Mouse (Mus musculus) left cerebral cortex, postnatal 25 days (tissue): ENCODE measurements around the gene Klc4. TPM values are rescaled to one million over a fixed set of nuclear protein-coding genes. Genes with fewer than 3 reads are reported as not detected.
A peak's percentile ranks its signal among the peaks of the same experiment; 100 is the strongest.

Experiments
- DNase-seq, 2 experiments: peaks; one replicate each; pipeline ENCODE4 v3.0.0; 2022; ENCODE audit warnings: low spot score in 2 of 2, mixed read lengths in 1 of 2
- intact Hi-C: fragments of 180-260 bp; cut with DNase I; formaldehyde crosslinking; loops from one replicate; pipeline ENCODE4 v1.15.1; 2025
- total RNA-seq, 2 experiments: library from RNA; stranded (reverse); gene quantifications; 2 replicates each; pipeline ENCODE4 v1.2.3; 2021

Gene Klc4
- total RNA-seq = 10 to 100 TPM; 17.8 to 20.4 TPM

- DNase-seq = peak; percentile 99 to 100
- intact Hi-C loops = loop anchor here (5.0 kb wide), 2 partner anchors 67 to 98 kb away; partner anchors contain the start of genes Cul9 and Pex6
These were observed at the start of gene Klc4, which contains the start of gene Mrpl2 for GRCm38 (mm10) chr17:46645561-46646321. Gene Klc4 (minus strand): TSS chr17:46646022. Gene Mrpl2 (plus strand): TSS chr17:46646229.

DNA sequence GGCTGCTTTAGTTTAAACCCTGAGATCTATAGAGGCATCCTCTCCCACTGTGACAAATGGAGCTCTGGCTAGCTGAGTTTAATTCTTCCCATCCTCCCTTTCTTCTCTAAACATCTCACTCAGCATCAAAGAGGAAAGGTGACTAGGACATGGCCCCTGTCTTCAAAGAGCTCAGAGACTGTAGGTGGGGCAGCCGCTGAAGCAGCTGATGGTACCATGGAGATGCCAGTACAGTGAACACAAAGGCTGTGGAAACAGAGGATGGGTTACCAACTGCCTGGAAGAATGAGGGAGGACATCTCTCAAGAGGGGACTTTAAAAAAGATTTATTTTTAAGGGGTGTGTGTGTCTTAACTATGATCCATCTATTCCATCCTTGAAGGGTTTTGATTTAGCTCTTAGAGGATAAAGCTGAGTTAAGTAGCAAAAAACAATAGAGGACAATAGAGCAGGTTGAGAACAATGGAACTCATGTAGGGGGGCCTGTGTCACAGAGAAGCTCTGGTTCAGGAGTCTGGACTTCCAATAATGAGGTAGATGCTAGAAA, 48.8 kb upstream of the Klc4 start:
- no peak for DNase-seq
- intact Hi-C loops = no loop called here

DNA sequence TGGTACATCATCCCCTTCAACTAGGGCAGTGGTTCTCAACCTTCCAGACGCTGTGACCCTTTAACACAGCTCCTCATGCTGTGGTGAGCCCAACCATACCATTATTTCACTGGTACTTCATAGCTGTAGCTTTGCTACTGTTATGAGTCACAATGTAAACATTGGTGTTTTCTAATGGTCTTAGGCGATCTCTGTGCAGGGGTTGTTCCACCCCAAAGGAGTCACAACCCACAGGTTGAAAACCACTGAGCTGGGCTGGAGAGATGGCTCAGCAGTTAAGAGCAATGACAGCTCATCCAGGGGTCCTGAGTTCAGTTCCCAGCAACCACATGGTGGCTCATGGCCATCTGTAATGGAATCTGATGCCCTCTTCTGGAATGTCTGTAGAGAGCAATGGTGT, 45.6 kb upstream of the Klc4 start:
- intact Hi-C loops = no loop called here

GRCm38 (mm10) chr17:46690665-46691064, 44.8 kb upstream of the Klc4 start:
- DNase-seq = no peak
- intact Hi-C loops = no loop called here

More for the DNA sequence above, 45.6 kb upstream of the Klc4 start:
- no peak for DNase-seq

DNA sequence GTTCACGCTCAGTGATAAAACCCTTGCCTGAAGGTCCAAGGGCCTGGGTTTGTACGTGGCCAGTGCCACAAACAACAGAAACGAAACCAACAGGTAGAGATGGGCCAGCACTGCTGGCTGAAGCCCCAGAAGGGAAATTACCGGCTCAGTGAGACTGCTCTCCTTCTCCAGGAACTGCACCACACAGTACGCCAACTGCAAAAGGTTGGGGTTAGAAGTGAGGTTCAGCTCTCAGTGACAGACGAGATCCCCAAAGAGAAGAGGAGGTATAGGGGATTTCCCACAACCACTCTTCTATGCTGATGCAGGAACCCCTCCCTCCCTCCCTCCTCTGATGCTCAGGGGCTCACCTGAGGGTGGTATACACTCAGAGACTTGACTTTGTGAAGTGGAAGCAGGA, 40.1 kb upstream of the Klc4 start:
- intact Hi-C loops = no loop called here
- no peak for DNase-seq

DNA sequence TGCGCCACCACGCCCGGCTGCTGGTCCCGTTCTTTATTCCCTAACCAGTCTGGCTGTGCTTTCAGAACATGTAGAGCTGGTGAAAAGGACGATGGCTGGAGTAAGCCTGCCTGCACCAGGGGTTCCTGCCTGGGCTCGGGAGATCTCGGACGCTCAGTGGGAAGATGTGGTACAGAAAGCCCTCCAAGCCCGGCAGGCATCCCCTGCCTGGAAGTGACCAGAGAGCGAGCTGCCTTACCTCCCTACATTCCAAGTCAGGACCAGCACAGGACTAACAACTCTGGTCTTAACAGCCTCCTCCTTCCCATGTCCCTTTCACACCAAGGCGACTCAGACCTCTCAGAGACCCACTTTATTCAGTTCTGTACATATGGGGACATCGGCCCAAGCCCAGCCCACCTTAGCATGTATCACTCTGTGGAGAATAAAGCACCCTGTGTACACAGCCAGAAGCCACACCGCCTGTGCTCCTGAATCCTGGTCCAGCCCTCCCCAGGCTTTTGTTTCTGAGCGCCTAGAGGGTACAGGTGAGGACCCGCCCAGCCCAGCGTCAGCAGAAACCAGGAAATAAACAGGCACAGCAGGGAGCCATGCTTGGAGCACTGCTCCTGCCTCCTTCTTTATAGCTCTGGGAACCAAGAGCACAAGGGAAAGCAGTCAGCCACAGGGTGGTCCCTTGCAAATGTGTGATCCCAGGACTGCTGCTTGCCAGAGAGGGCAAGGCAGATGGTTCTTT, 37.0 kb upstream of the Klc4 start:
- DNase-seq = peak in 1 of 2 experiments; percentile 14
- intact Hi-C loops = no loop called here

DNA sequence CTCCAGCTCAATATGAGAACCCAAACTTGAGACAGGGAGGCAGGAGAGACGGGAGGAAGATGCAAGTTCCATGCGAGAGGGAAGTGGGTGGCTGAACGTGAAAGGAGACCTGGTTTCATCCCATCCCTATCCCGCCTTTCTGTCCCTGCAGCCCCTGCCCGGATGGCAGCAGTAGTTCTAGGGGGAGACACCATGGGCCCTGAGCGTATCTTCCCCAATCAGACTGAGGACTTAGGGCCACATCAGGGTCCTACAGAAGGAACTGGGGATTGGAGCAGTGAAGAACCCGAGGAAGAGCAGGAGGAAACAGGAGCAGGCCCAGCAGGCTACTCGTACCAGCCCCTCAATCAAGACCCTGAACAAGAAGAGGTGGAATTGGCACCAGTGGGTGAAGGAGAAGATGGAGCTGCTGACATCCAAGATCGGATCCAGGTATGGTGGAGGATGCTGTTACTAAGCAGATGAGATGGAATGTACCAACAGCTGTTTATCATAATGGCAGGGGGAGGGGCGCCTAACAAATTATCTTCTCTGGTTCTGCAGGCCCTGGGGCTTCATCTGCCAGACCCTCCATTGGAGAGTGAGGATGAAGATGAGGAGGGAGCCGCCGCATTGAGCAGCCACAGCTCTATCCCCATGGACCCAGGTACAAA, 35.8 kb upstream of the Klc4 start:
- intact Hi-C loops = loop anchor here (2.0 kb wide), 1 partner anchor 23 kb away; the partner anchor contains the start of gene Ppp2r5d
- peak in 1 of 2 experiments; percentile 13 for DNase-seq

- intact Hi-C loops = loop anchor here (2.0 kb wide), 1 partner anchor 24 kb away; the partner anchor contains the start of gene Ppp2r5d
- peak; percentile 94 to 99 for DNase-seq
These were observed 35.0 kb upstream of the Klc4 start, which contains the start of gene Klhdc3 for GRCm38 (mm10) chr17:46680760-46681373. Gene Klhdc3 (minus strand): TSS chr17:46680914.

- intact Hi-C loops = loop anchor here (2.0 kb wide), 1 partner anchor 25 kb away; the partner anchor contains the start of gene Ppp2r5d
These were observed 34.3 kb upstream of the Klc4 start for GRCm38 (mm10) chr17:46679843-46680759.

GRCm38 (mm10) chr17:46678911-46679310, 33.1 kb upstream of the Klc4 start:
- intact Hi-C loops = no loop called here
- DNase-seq = no peak

More at GRCm38 (mm10) chr17:46679843-46680759, 34.3 kb upstream of the Klc4 start:
- DNase-seq = peak in 1 of 2 experiments; percentile 37

- no peak for DNase-seq
- intact Hi-C loops = no loop called here
These were observed 32.6 kb upstream of the Klc4 start, which contains the start of gene Mea1 for GRCm38 (mm10) chr17:46678416-46678815. Gene Mea1 (plus strand): TSS chr17:46678793.

DNA sequence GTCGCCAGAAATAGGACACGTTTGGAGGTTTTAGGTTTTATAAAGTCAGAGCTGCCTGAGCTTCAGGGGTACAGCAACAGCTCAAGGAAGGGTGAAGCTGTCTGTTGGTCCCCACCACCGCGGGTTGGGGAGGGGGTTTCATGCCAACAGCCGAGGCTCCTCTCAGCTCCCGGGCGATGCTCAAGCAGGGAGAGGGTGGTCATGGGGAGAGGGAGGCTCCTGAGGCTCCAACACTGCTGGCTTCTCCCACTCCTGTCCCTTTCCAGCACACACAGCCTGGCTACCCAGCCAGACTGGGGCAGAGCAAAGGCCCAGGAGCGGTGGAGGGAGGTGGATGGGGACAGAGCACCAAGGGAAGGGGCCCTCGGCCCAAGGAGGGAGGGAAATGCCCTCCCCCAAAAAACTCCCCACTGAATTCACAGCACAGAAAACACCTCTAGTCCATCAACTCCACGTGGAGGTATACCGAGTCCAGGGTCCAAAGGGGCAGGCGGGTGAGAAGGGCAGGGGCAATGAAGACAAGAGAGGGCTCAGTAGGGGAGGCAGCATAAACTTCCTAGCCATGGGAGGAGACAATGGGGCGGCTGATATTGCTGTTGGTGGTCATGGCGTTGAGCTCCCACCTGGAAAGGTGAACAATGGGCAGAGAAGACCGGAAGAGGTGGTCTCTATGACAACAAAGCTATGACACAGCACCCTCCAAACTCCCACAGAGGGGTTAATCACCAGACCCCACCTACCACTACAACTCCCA, 28.9 kb upstream of the Klc4 start:
- DNase-seq = no peak
- intact Hi-C loops = no loop called here

GRCm38 (mm10) chr17:46673850-46674529, 28.2 kb upstream of the Klc4 start, which contains the start of gene Rrp36:
Gene Rrp36 (minus strand): TSS chr17:46674352.
- intact Hi-C loops = no loop called here
- DNase-seq = peak; percentile 88 to 95

DNA sequence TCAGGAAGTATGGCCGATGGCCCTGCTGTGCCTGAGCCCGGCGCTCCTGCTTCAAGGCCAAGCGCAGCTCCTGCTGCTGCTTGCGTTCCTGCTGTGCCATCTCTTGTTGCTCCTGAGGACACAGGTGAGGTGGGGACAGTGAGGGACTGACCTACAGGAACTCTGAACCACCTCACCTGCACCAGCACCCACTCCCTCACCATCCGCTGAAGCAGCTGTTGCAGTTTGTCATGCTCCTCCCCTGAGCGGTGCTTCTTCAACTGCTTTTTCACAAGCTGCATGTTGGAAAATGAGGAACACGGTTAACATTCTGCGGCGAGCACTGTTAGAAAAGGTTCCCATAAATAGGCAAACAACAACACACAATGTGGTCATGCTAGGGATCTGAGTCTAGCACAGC, 24.1 kb upstream of the Klc4 start:
- no peak for DNase-seq
- intact Hi-C loops = no loop called here

DNA sequence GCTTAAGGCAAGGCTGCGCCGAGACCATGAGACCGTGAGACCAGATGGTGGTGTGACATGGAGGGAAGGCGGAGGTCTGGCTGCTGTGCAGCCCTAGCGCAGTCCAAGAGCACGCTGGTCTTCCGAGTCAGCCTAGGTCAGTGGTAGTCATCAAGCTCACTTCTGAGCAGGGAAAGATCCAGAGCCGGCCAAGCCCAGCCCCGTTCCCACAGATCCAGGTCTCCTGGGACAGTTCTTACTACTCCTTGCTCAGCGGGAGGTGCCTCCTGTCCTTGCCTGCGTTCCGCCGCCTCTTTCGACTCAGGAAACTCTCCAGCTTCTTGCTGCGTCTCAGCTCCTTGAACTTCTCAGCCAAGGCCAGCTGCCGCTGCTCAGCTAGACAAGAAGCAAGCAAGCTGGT, 21.9 kb upstream of the Klc4 start:
- DNase-seq = no peak
- intact Hi-C loops = no loop called here

GRCm38 (mm10) chr17:46662730-46663129, 16.9 kb upstream of the Klc4 start:
- DNase-seq = no peak
- intact Hi-C loops = no loop called here

DNA sequence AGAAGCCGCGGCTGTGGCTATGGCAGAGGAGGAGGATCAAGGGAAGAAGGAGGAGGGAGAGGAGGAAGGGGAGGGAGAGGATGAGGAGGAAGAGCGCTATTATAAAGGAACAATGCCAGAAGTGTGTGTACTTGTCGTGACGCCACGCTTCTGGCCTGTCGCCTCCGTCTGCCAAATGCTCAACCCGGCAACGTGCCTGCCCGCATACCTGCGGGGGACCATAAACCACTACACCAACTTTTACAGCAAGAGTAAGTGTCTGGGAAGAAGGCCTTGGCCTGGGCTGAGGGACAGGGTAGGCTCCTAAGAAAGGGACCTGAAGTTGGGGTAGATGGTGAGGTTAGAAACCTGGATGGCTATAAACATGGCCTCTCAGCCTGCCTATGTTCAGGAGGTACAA, 16.2 kb upstream of the Klc4 start:
- intact Hi-C loops = no loop called here
- DNase-seq = no peak
